Mouse (Mus musculus) bone marrow, adult 2 months (tissue): ENCODE data around the gene Cradd. TPM values are rescaled to one million over a fixed set of nuclear protein-coding genes. Genes with fewer than 3 reads are reported as not detected.

Source experiments
- H3K27ac ChIP-seq: fragments of 200-500 bp; 2 replicates; pipeline ENCODE4 v1.5.1; 2012; ENCODE audit warnings: low read depth, mild to moderate bottlenecking, control low read depth, inconsistent platforms, low read length; ENCODE audit not compliant: control insufficient read depth, poor library complexity, insufficient read depth
- H3K4me1 ChIP-seq: fragments of 200-500 bp; 2 replicates; pipeline ENCODE4 v1.6.1; 2011; ENCODE audit warnings: low read length; ENCODE audit not compliant: control insufficient read depth, insufficient read depth
- H3K4me3 ChIP-seq: fragments of 200-500 bp; replicated peaks from 2 replicates; pipeline ENCODE3; 2011; ENCODE audit warnings: mild to moderate bottlenecking, low read depth, low read length, control low read depth; ENCODE audit not compliant: control insufficient read depth
- CTCF ChIP-seq: fragments of 200-500 bp; IDR thresholded peaks from 2 replicates; pipeline ENCODE4 v1.5.1; 2011; ENCODE audit warnings: low read length, control low read depth; ENCODE audit not compliant: control insufficient read depth, insufficient read depth
- POLR2A ChIP-seq: fragments of 200-500 bp; IDR thresholded peaks from 2 replicates; pipeline ENCODE4 v1.6.1; 2011; ENCODE audit warnings: low read depth, mild to moderate bottlenecking, control low read depth, low read length, borderline replicate concordance; ENCODE audit not compliant: control insufficient read depth
- WGBS: fragments of 180-500 bp; shearing (Covaris S2); methylation state at CpG from one replicate; pipeline ENCODE4 v1.1.7; 2018; 5-methylcytosine and 5-hydroxymethylcytosine counted together
- polyA plus RNA-seq: library from polyadenylated mRNA; stranded (reverse); fragments of >200 nt; gene quantifications from 2 replicates; pipeline ENCODE4 v1.2.4, GENCODE M21; 2011; ENCODE audit warnings: low replicate concordance; ENCODE audit not compliant: missing spikeins, insufficient read depth, insufficient read length

Cradd gene
- polyA plus RNA-seq, 1 experiment: 3.8 TPM

DNA sequence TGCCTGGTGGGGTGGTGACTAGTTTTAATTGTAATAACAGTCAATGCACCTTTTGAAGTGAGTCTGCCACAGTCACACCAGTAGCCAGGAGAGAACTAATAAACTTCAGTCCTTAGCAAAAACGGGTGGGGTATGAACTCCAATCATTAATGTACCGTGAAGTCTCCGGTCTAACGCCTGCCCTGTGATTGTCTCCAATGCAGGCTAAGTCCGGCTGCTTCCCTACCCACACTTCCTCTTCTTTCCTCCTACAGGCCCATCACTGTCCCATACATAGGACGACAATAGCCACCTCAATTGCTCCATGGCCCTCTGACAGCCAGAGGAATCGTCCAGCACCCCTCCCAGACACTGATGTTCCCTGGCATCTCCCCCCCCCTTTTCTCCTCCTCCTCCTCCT lies 67.8 kb downstream of the Cradd start:
- H3K4me3 ChIP-seq: no peak overlapping the region
- no peaks in the 10 kb centered on the region for H3K4me1 ChIP-seq
- 53% methylated on average over 7 of the region's 7 CpGs for WGBS
- TF ChIP-seq POLR2A (no peak), CTCF (no peak)
- no peak overlapping the region for H3K27ac ChIP-seq

DNA sequence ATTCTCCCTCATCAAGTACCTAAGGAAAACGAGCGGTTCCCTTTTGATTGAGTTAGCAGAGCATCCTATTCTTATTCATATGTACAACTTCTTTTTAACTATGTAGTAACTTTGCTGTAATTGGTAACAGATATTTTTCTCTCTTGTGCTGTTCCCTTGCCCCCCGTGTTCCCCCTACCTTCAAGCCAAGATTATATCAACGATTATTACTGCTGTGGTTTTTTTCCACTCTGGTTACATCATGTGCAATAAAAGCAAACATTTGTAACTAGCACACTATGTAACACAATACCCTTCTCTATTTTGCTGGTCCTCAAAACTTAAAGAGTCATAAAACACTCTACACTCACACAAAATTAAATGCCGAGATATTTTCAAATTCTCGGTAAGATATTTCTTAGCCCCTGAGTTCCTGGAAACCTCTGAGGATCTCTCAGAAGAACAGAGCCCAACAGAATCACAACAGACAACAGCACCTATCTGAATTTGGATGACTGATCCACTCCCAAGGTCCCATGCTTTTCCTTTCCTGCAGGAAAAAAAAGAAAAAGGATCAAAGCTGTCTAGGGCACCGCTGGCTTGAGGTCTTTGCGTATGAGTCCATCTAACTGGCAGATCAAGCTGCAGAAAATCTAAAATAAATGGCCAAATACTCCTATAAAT lies 68.8 kb downstream of the Cradd start:
- Histone ChIP-seq H3K4me1 (no peaks in the 10 kb centered on the region), H3K27ac (no peak overlapping the region), H3K4me3 (no peak overlapping the region)
- WGBS: 63% methylated on average over 8 of the region's 8 CpGs
- no peak for TF ChIP-seq CTCF
- no peak for TF ChIP-seq POLR2A

DNA sequence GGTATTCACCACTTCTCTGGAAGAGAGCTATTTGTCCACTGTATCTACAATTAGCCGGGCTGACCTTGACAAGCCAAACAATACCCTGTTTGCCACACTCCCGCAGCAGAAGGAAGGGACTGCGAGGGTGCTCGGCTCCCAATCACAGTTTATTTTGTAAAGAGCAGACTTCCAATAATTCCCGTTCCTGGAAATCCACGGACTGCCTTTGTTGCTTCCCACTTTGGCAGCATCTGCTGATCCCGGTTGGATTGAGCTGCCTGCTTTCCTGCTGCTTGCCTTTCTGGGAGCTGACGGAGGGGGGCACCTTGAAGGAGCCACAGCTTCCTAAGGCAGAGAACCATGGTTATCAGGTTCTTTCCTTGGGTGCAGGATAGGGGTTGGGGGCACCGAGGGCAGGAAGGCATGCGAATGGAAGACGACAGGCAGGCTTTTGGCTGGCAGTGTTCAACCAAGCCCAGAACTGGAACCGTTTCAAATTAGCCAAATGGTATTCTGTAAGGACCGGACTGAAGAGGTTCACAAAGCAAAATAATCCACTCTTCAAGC lies 69.4 kb downstream of the Cradd start:
- Histone ChIP-seq H3K27ac (no peak overlapping the region), H3K4me3 (no peak overlapping the region), H3K4me1 (no peaks in the 10 kb centered on the region)
- no peak for TF ChIP-seq POLR2A
- no peak for TF ChIP-seq CTCF
- WGBS: 81% methylated on average over 13 of the region's 13 CpGs

DNA sequence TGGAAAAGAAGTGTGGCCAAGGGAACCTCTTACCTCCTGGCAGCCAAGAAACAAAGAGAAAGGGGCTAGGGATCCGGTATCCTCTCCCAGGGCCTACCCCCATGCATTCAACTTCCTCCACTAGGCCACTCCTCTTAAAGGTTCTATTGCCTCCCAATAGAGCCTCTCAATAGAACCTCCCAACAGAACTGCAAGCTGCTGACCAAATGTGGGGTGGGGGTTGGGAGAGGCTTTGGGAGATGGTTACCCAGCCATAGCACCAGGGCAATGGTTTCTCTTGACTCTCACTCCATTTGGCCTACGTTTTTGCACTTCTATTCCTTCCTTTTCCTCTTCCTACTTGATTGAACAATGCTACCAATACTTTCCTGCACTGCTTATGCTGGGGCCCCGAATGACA lies 69.9 kb downstream of the Cradd start:
- WGBS: 72% methylated on average over 3 of the region's 3 CpGs
- no peak overlapping the region for H3K27ac ChIP-seq
- TF ChIP-seq POLR2A (no peak), CTCF (no peak)
- no peaks in the 10 kb centered on the region for H3K4me1 ChIP-seq
- H3K4me3 ChIP-seq: no peak overlapping the region

DNA sequence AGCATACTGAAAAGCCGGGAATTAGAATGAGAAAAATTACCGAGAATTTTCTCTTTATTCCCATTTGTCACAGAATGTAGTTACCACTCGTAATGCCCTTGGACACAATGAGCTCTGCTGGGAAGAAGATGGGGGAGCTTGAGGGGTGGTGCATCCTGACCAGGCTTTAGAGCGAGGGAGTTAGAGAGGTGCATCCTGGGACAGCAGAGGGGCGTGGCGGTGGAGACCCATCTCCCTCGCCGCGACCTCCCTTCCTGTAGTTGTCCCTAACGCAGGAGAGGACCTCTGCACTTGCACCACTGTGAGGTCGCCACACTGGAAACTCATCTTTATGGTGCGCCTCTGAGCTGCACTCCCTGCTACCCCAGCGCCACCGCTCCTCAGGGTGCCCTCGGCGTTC lies 72.3 kb downstream of the Cradd start:
- Histone ChIP-seq H3K4me3 (no peak overlapping the region), H3K4me1 (no peaks in the 10 kb centered on the region), H3K27ac (no peak overlapping the region)
- TF ChIP-seq CTCF (no peak), POLR2A (no peak)
- WGBS: 95% methylated on average over 16 of the region's 16 CpGs

DNA sequence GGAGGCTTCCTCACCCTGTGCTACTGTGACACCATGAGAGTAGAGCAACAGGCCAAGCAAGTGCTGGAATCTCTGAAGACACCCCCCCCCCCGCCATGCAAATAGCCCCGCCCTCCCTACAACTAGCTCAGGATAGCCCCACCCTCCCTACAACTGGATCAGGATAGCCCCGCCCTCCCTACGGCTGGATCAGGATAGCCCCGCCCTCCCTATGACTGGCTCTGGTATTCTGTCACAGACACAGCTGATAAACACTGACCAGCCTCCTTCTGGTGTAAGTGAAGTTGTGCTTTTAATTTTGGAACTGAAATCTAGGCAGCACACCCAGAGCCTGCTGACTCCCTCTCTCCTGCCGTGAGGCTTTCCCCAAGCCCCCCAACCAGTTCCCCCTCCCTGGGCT lies 75.6 kb downstream of the Cradd start:
- TF ChIP-seq POLR2A (no peak), CTCF (no peak)
- Histone ChIP-seq H3K4me3 (no peak overlapping the region), H3K4me1 (no peaks in the 10 kb centered on the region), H3K27ac (no peak overlapping the region)
- WGBS: 78% methylated on average over 6 of the region's 6 CpGs

DNA sequence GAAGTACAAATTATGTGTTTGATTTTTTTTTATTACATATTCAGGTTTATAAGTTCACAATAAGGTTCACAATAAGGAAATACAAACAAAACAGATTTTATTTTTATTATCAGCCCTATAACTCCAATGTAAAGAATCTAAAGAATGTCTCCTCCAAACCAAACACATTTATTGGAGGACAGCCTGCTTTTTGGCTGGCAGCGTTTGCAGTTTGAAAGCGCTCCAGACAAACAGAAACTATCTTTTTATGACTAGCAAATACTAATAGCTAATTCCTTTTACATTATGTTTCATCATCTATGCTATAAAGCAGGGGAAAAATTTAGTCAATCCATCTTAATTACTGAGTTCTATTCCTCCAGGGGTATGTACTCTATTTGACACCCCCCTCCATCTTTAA lies 77.2 kb downstream of the Cradd start:
- Histone ChIP-seq H3K4me3 (no peak overlapping the region), H3K27ac (no peak overlapping the region), H3K4me1 (no peaks in the 10 kb centered on the region)
- WGBS: 83% methylated on average over 2 of the region's 2 CpGs
- TF ChIP-seq POLR2A (no peak), CTCF (no peak)

DNA sequence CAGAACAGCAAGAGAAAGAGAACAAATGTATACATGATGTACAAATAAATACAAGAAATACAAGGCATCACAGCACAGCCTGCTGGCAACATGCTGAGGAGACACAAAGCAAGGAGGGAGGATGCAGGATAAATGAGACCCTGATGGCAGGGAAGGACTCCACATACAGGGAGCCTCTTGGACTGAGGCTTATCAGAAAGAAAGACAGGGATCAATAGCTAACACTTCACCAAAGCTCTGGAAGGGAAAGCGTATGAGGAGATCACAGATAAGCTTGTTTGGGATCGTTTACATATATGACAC lies 78.3 kb downstream of the Cradd start:
- 70% methylated on average over 2 of the region's 2 CpGs for WGBS
- no peak overlapping the region for H3K27ac ChIP-seq
- no peak overlapping the region for H3K4me3 ChIP-seq
- H3K4me1 ChIP-seq: no peaks in the 10 kb centered on the region
- no peak for TF ChIP-seq POLR2A
- no peak for TF ChIP-seq CTCF

DNA sequence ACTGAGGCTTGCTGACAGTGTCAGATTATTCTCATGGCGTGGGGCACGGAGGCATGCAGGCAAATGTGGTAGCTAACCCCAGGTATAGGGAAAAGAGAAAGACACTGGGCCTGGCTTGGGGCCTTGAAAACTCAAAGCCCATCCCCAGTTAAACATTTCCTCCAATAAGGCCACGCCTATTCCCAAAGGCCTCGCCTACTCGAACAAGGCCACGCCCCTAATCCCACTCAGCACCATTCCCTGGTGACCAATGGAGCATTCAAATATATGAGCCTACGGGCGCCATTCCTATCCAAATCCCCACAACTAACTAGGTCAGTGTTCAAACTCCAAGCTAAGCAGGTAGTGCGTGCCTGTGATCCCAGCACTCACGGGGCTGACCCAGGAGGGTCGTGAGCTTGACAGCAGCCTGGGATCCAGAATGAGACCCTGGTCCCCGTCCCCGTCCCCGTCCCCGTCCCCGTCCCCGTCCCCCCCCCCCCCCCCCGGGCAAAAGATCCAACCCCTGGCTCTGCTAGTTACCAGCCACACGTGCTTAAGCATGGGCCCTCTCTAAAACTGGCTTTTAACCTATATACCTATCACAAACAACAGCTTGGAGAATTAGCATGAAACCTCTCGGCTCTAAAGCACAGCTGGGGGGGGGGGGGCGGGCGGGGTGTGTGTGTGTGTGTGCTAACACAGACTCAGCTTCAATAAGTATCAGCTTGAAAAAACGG lies 78.8 kb downstream of the Cradd start:
- Histone ChIP-seq H3K27ac (no peak overlapping the region), H3K4me3 (no peak overlapping the region), H3K4me1 (no peaks in the 10 kb centered on the region)
- TF ChIP-seq POLR2A: no peak
- no peak for TF ChIP-seq CTCF
- WGBS: 81% methylated on average over 23 of the region's 23 CpGs
